Mouse (Mus musculus): ENCODE data around the gene Des. TPM values are rescaled to one million over a fixed set of nuclear protein-coding genes. Genes with fewer than 3 reads are reported as not detected.

Des gene
- total and polyA plus RNA-seq, 2 experiments, result 2.4 to 4.0 TPM

DNA sequence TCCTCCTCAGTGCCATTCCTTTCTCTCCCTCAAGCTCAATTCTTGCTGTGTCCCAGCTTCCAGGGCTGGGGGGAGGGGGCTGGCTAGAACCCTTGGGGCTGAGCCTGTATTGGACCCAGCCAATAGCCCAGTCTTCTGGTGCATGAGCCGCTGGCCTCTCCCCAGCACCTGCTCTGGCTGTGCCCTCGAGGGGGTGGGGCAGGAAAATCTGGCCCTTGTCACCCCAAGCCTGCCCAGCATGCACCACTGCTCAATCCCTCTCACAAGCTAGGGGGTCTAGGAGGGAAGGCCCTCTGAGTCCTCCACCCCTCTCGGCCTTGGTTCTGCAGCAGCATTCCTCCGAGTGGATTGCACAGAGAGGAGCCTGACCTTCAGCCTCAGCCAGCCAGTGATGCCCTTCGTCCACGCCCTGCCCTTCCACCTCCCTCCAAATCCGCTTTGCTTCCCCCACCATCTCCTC, 27.4 kb downstream of the Des start:
- H3K27me3 ChIP-seq (ENCODE audit: control insufficient read depth, insufficient read depth, low read length), result peaks cover 12% of the 10 kb centered on the region
- H3K4me3 ChIP-seq (ENCODE audit: insufficient read depth, low read depth, low read length), result no peak overlapping the region
- no peak for DNase-seq (ENCODE audit: extremely low read depth, low read depth, low spot score)
- H3K36me3 ChIP-seq (ENCODE audit: control insufficient read depth, insufficient read depth, low read length), result no peaks in the 10 kb centered on the region
- H3K27ac ChIP-seq (replicated peaks; ENCODE audit: insufficient read depth, low read depth, low read length), result no peak overlapping the region
- 20% methylated on average over 7 of the region's 7 CpGs for WGBS
- H3K9ac ChIP-seq (ENCODE audit: low read depth, low read length), result no peak overlapping the region
- H3K79me2 ChIP-seq (ENCODE audit: control insufficient read depth, insufficient read depth, low read length), result no peaks in the 10 kb centered on the region
- TF ChIP-seq CTCF (IDR thresholded peaks at IDR 0.05; ENCODE audit: low read depth, low read length) (no peak), POLR2A (IDR thresholded peaks at IDR 0.05; ENCODE audit: extremely low read depth, insufficient read depth, low read length) (no peak)
- H3K4me1 ChIP-seq (ENCODE audit: control insufficient read depth, insufficient read depth, low read length), result no peaks in the 10 kb centered on the region

- Histone ChIP-seq H3K36me3 (ENCODE audit: control insufficient read depth, insufficient read depth, low read length) (no peaks in the 10 kb centered on the region), H3K79me2 (ENCODE audit: control insufficient read depth, insufficient read depth, low read length) (no peaks in the 10 kb centered on the region), H3K9ac (ENCODE audit: low read depth, low read length) (no peak overlapping the region), H3K27ac (replicated peaks; ENCODE audit: insufficient read depth, low read depth, low read length) (no peak overlapping the region), H3K4me1 (ENCODE audit: control insufficient read depth, insufficient read depth, low read length) (no peaks in the 10 kb centered on the region), H3K27me3 (ENCODE audit: control insufficient read depth, insufficient read depth, low read length) (peaks cover 12% of the 10 kb centered on the region), H3K4me3 (ENCODE audit: insufficient read depth, low read depth, low read length) (no peak overlapping the region)
- DNase-seq (ENCODE audit: extremely low read depth, low read depth, low spot score), result no peak
- TF ChIP-seq CTCF (IDR thresholded peaks at IDR 0.05; ENCODE audit: low read depth, low read length) (no peak), POLR2A (IDR thresholded peaks at IDR 0.05; ENCODE audit: extremely low read depth, insufficient read depth, low read length) (no peak)
- 12% methylated on average over 94 of the region's 94 CpGs for WGBS
Observed at GRCm38 (mm10) chr1:75387929-75388897, 28.1 kb downstream of the Des start.

DNA sequence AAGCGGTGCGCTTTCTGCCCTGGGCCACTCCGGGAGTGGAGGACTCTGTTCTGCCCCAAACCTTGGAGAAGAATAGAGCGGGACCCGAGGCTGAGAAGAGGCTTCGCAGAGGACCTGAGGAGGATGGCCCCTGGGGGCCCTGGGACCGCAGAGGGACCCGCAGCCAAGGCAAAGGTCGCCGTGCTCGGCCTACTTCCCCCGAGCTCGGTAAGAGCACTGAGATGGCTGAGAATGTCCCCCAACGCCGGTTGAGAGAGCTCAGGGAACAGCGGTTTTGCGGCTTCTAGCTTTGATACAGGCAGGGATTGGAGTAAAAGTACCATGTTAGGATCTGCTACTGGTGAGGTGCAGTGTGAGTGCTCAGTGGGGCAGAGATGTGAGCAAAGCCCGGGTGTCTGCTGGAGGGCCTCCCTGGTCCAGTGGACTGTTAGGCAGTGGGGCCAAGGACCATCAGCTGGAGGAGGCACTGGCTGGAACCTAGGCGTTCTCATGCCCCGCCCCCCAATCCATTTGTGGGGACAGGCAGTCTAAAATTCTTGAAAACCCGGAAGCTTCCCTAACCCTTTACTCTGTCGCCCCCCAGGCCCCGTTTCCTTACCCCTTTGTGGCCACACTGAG, 28.9 kb downstream of the Des start:
- 29% methylated on average over 23 of the region's 23 CpGs for WGBS
- Histone ChIP-seq H3K9ac (ENCODE audit: low read depth, low read length) (no peak overlapping the region), H3K79me2 (ENCODE audit: control insufficient read depth, insufficient read depth, low read length) (no peaks in the 10 kb centered on the region), H3K27ac (replicated peaks; ENCODE audit: insufficient read depth, low read depth, low read length) (no peak overlapping the region), H3K4me3 (ENCODE audit: insufficient read depth, low read depth, low read length) (no peak overlapping the region), H3K27me3 (ENCODE audit: control insufficient read depth, insufficient read depth, low read length) (peaks cover 12% of the 10 kb centered on the region), H3K4me1 (ENCODE audit: control insufficient read depth, insufficient read depth, low read length) (no peaks in the 10 kb centered on the region), H3K36me3 (ENCODE audit: control insufficient read depth, insufficient read depth, low read length) (no peaks in the 10 kb centered on the region)
- no peak for DNase-seq (ENCODE audit: extremely low read depth, low read depth, low spot score)
- TF ChIP-seq CTCF (IDR thresholded peaks at IDR 0.05; ENCODE audit: low read depth, low read length) (no peak), POLR2A (IDR thresholded peaks at IDR 0.05; ENCODE audit: extremely low read depth, insufficient read depth, low read length) (no peak)

- DNase-seq (ENCODE audit: extremely low read depth, low read depth, low spot score), result no peak
- Histone ChIP-seq H3K27me3 (ENCODE audit: control insufficient read depth, insufficient read depth, low read length) (peaks cover 6% of the 10 kb centered on the region), H3K27ac (replicated peaks; ENCODE audit: insufficient read depth, low read depth, low read length) (no peak overlapping the region), H3K79me2 (ENCODE audit: control insufficient read depth, insufficient read depth, low read length) (no peaks in the 10 kb centered on the region), H3K4me3 (ENCODE audit: insufficient read depth, low read depth, low read length) (no peak overlapping the region), H3K36me3 (ENCODE audit: control insufficient read depth, insufficient read depth, low read length) (no peaks in the 10 kb centered on the region), H3K4me1 (ENCODE audit: control insufficient read depth, insufficient read depth, low read length) (no peaks in the 10 kb centered on the region), H3K9ac (ENCODE audit: low read depth, low read length) (no peak overlapping the region)
- no peak for TF ChIP-seq POLR2A (IDR thresholded peaks at IDR 0.05; ENCODE audit: extremely low read depth, insufficient read depth, low read length)
- TF ChIP-seq CTCF (IDR thresholded peaks at IDR 0.05; ENCODE audit: low read depth, low read length), result no peak
- WGBS, result 62% methylated on average over 9 of the region's 9 CpGs
Observed at GRCm38 (mm10) chr1:75393139-75393538, 33.0 kb downstream of the Des start.

DNA sequence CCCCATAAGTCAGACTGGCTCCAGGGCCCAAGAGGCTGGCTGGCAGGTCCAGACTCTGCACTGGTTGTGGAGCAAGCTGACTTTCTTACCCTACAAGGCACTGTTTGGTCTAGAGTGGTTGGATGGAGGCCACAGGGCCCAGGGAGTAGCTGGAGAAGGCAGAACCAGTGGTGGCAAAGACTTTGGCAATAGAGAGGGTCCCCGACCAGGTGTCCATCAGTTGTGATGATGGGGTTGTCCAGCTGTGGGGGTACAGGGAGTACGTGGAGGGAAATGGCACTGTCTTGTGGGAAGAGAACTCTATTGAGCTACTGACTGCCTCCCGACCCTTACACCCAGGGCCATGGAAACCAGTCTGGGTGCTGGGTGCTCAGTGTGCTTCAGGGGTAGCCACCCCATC, 33.7 kb downstream of the Des start:
- Histone ChIP-seq H3K79me2 (ENCODE audit: control insufficient read depth, insufficient read depth, low read length) (no peaks in the 10 kb centered on the region), H3K36me3 (ENCODE audit: control insufficient read depth, insufficient read depth, low read length) (no peaks in the 10 kb centered on the region), H3K27me3 (ENCODE audit: control insufficient read depth, insufficient read depth, low read length) (no peaks in the 10 kb centered on the region), H3K4me3 (ENCODE audit: insufficient read depth, low read depth, low read length) (no peak overlapping the region), H3K9ac (ENCODE audit: low read depth, low read length) (no peak overlapping the region), H3K27ac (replicated peaks; ENCODE audit: insufficient read depth, low read depth, low read length) (no peak overlapping the region), H3K4me1 (ENCODE audit: control insufficient read depth, insufficient read depth, low read length) (no peaks in the 10 kb centered on the region)
- WGBS, result 85% methylated on average over 3 of the region's 3 CpGs
- DNase-seq (ENCODE audit: extremely low read depth, low read depth, low spot score), result no peak
- no peak for TF ChIP-seq CTCF (IDR thresholded peaks at IDR 0.05; ENCODE audit: low read depth, low read length)
- no peak for TF ChIP-seq POLR2A (IDR thresholded peaks at IDR 0.05; ENCODE audit: extremely low read depth, insufficient read depth, low read length)

Measured in liver, adult 2 months (tissue).